Mouse (Mus musculus): ENCODE measurements at regions not wholly inside any gene's neighbourhood (a gene's known extent, or its start where the extent isn't known, plus 50 kb on each side); places are given as distances from the start of the nearest gene placed in this dataset.

GRCm38 (mm10) chr6:89242371-89243288, 119.8 kb downstream of the Plxna1 start:
- no peak for DNase-seq (ENCODE audit: low read depth, low spot score)
- Histone ChIP-seq H3K4me3 (ENCODE audit: control insufficient read depth in 1 of 2, insufficient read depth in 1 of 2, low read depth in 2 of 2, low read length in 2 of 2) (no peak overlapping the region), H3K79me2 (ENCODE audit: control insufficient read depth, insufficient read depth, low read length, poor library complexity) (no peaks in the 10 kb centered on the region), H3K27ac (ENCODE audit: control insufficient read depth, low read depth, low read length) (no peak overlapping the region), H3K9me3 (replicated peaks; ENCODE audit: insufficient read depth, low read length) (no peaks in the 10 kb centered on the region), H3K9ac (ENCODE audit: control insufficient read depth, low read depth, low read length, poor library complexity, severe bottlenecking) (no peak overlapping the region), H3K36me3 (ENCODE audit: control insufficient read depth in 1 of 2, insufficient read depth in 2 of 2, low read length in 2 of 2) (no peaks in the 10 kb centered on the region), H3K27me3 (ENCODE audit: control insufficient read depth in 1 of 2, insufficient read depth in 2 of 2, low read length in 2 of 2) (peaks cover 0 to 2% of the 10 kb centered on the region in 2 experiments; a peak in 1 of 4 replicates), H3K4me1 (ENCODE audit: control insufficient read depth in 1 of 2, insufficient read depth in 2 of 2, low read length in 2 of 2) (no peaks in the 10 kb centered on the region)
- peak; percentile 24; the same call in 1 of the 2 replicates for TF ChIP-seq CHD2 (IDR thresholded peaks at IDR 0.05; ENCODE audit: low read length)
- TF ChIP-seq ZNF384 (IDR thresholded peaks at IDR 0.05; ENCODE audit: low read depth, low read length): no peak
- TF ChIP-seq POLR2AphosphoS5 (IDR thresholded peaks at IDR 0.05; ENCODE audit: borderline replicate concordance, low read depth, low read length): no peak
- TF ChIP-seq SMC3 (IDR thresholded peaks at IDR 0.05; ENCODE audit: low read depth, low read length): peak; percentile 13; the same call in 1 of the 2 replicates
- 0 out of 2 replicates have a peak, but pooled peaks have one; percentile 34 for TF ChIP-seq MAFK (IDR thresholded peaks at IDR 0.05; ENCODE audit: borderline replicate concordance, low read depth, low read length)
- TF ChIP-seq USF2 (IDR thresholded peaks at IDR 0.05; ENCODE audit: borderline replicate concordance in 1 of 2, insufficient read depth in 1 of 2, low read depth in 1 of 2, low read length in 2 of 2): no peak
- no peak for TF ChIP-seq RCOR1 (IDR thresholded peaks at IDR 0.05; ENCODE audit: low read depth, low read length)
- no peak for TF ChIP-seq EP300 (IDR thresholded peaks at IDR 0.05; ENCODE audit: low read depth in 1 of 2, low read length in 2 of 2)
- no peak for TF ChIP-seq MXI1 (IDR thresholded peaks at IDR 0.05; ENCODE audit: low read depth, low read length)
- no peak for TF ChIP-seq ETS1 (IDR thresholded peaks at IDR 0.05; ENCODE audit: low read depth, low read length)

GRCm38 (mm10) chr6:89245506-89245905, 116.9 kb downstream of the Plxna1 start:
- peak; percentile 11 for TF ChIP-seq RAD21 (IDR thresholded peaks at IDR 0.05; ENCODE audit: low read depth, low read length)
- TF ChIP-seq NRF1 (IDR thresholded peaks at IDR 0.05; ENCODE audit: insufficient read depth, low read depth, low read length, poor library complexity, severe bottlenecking): no peak
- TF ChIP-seq SMC3 (IDR thresholded peaks at IDR 0.05; ENCODE audit: low read depth, low read length): peak; percentile 30; the same call in 1 of the 2 replicates
- no peak for TF ChIP-seq POLR2A (IDR thresholded peaks at IDR 0.05; ENCODE audit: control insufficient read depth in 1 of 2, insufficient read depth in 1 of 2, low read depth in 1 of 2, low read length in 2 of 2, poor library complexity in 1 of 2)
- H3K79me2 ChIP-seq (ENCODE audit: control insufficient read depth, insufficient read depth, low read length, poor library complexity): no peaks in the 10 kb centered on the region

More at GRCm38 (mm10) chr6:89245506-89245905, 116.9 kb downstream of the Plxna1 start:
- H3K36me3 ChIP-seq (ENCODE audit: control insufficient read depth in 1 of 2, insufficient read depth in 2 of 2, low read length in 2 of 2): no peaks in the 10 kb centered on the region
- H3K9ac ChIP-seq (ENCODE audit: control insufficient read depth, low read depth, low read length, poor library complexity, severe bottlenecking): no peak overlapping the region
- H3K9me3 ChIP-seq (replicated peaks; ENCODE audit: insufficient read depth, low read length): no peaks in the 10 kb centered on the region
- DNase-seq (ENCODE audit: low read depth, low spot score): no peak
- no peak overlapping the region for H3K27ac ChIP-seq (ENCODE audit: control insufficient read depth, low read depth, low read length)
- H3K4me1 ChIP-seq (ENCODE audit: control insufficient read depth in 1 of 2, insufficient read depth in 2 of 2, low read length in 2 of 2): 0 out of 4 replicates have a peak, but pooled peaks cover 0 to 3% of the 10 kb centered on the region in 2 experiments
- no peak overlapping the region for H3K4me3 ChIP-seq (ENCODE audit: control insufficient read depth in 1 of 2, insufficient read depth in 1 of 2, low read depth in 2 of 2, low read length in 2 of 2)
- H3K27me3 ChIP-seq (ENCODE audit: control insufficient read depth in 1 of 2, insufficient read depth in 2 of 2, low read length in 2 of 2): no peaks in the 10 kb centered on the region

Data from MEL (cell line).